Mouse (Mus musculus): ENCODE data around the gene Cdc73. TPM values are rescaled to one million over a fixed set of nuclear protein-coding genes. Genes with fewer than 3 reads are reported as not detected.
"Not testable (repeated sequence)": the region's sequence is repeated elsewhere in the genome, so short reads cannot be mapped to it uniquely, and the experiment has no call there.

Cdc73 gene
- polyA plus RNA-seq, 1 experiment from 2014 or later, result 27.3 TPM

- Histone ChIP-seq H3K36me3 (replicated peaks; ENCODE audit: control insufficient read depth, insufficient read depth, low read depth, low read length) (no peaks in the 10 kb centered on the region), H3K27ac (replicated peaks; ENCODE audit: low read depth, low read length) (no peak overlapping the region), H3K27me3 (ENCODE audit: control insufficient read depth, insufficient read depth, low read length) (no peaks in the 10 kb centered on the region), H3K9me3 (replicated peaks; ENCODE audit: control insufficient read depth, low read length) (no peaks in the 10 kb centered on the region), H3K4me3 (ENCODE audit: low read depth, low read length) (no peak overlapping the region), H3K9ac (replicated peaks; ENCODE audit: low read length) (no peak overlapping the region), H3K4me1 (ENCODE audit: control insufficient read depth, insufficient read depth, low read length) (no peaks in the 10 kb centered on the region), H3K4me2 (ENCODE audit: low read depth, low read length) (no peak overlapping the region)
- DNase-seq (ENCODE audit: low spot score) (no peak), ATAC-seq (replicated peaks; ENCODE audit: insufficient number of reproducible peaks, low FRiP score, low TSS enrichment, low read depth) (no peak)
- WGBS, result 77% methylated on average over 6 of the region's 6 CpGs
These were observed 5.7 kb upstream of the Cdc73 start for GRCm38 (mm10) chr1:143708361-143708760.

GRCm38 (mm10) chr1:143707006-143707405, 4.3 kb upstream of the Cdc73 start:
- H3K27me3 ChIP-seq (ENCODE audit: control insufficient read depth, insufficient read depth, low read length), result no peaks in the 10 kb centered on the region
- DNase-seq (ENCODE audit: low spot score), result no peak
- no peak overlapping the region for H3K27ac ChIP-seq (replicated peaks; ENCODE audit: low read depth, low read length)
- H3K36me3 ChIP-seq (replicated peaks; ENCODE audit: control insufficient read depth, insufficient read depth, low read depth, low read length), result no peaks in the 10 kb centered on the region
- H3K4me1 ChIP-seq (ENCODE audit: control insufficient read depth, insufficient read depth, low read length), result no peaks in the 10 kb centered on the region
- H3K4me2 ChIP-seq (ENCODE audit: low read depth, low read length), result no peak overlapping the region
- 80% methylated on average over 4 of the region's 4 CpGs for WGBS
- no peaks in the 10 kb centered on the region for H3K9me3 ChIP-seq (replicated peaks; ENCODE audit: control insufficient read depth, low read length)
- H3K4me3 ChIP-seq (ENCODE audit: low read depth, low read length), result no peak overlapping the region
- no peak overlapping the region for H3K9ac ChIP-seq (replicated peaks; ENCODE audit: low read length)
- no peak for ATAC-seq (replicated peaks; ENCODE audit: insufficient number of reproducible peaks, low FRiP score, low TSS enrichment, low read depth)

- under 1% methylated on average over 31 of the region's 48 CpGs for WGBS
- ATAC-seq (replicated peaks; ENCODE audit: insufficient number of reproducible peaks, low FRiP score, low TSS enrichment, low read depth), result peak; percentile 81
- no peaks in the 10 kb centered on the region for H3K27me3 ChIP-seq (ENCODE audit: control insufficient read depth, insufficient read depth, low read length)
These were observed 452 bp downstream of the Cdc73 start for GRCm38 (mm10) chr1:143702141-143702740.

GRCm38 (mm10) chr1:143701736-143702135, 957 bp downstream of the Cdc73 start:
- DNase-seq (ENCODE audit: low spot score) (no peak), ATAC-seq (replicated peaks; ENCODE audit: insufficient number of reproducible peaks, low FRiP score, low TSS enrichment, low read depth) (no peak)
- Histone ChIP-seq H3K4me2 (ENCODE audit: low read depth, low read length) (peak overlapping the region; percentile 57), H3K27ac (replicated peaks; ENCODE audit: low read depth, low read length) (no peak overlapping the region; the same call in 1 of the 2 replicates), H3K4me1 (ENCODE audit: control insufficient read depth, insufficient read depth, low read length) (no peaks in the 10 kb centered on the region), H3K9me3 (replicated peaks; ENCODE audit: control insufficient read depth, low read length) (no peaks in the 10 kb centered on the region), H3K4me3 (ENCODE audit: low read depth, low read length) (peak overlapping the region; percentile 73), H3K27me3 (ENCODE audit: control insufficient read depth, insufficient read depth, low read length) (no peaks in the 10 kb centered on the region), H3K9ac (replicated peaks; ENCODE audit: low read length) (peak overlapping the region; percentile 92), H3K36me3 (replicated peaks; ENCODE audit: control insufficient read depth, insufficient read depth, low read depth, low read length) (no peaks in the 10 kb centered on the region; the same call in 1 of the 2 replicates)
- 0% methylated on average over 13 of the region's 13 CpGs for WGBS

More at GRCm38 (mm10) chr1:143702141-143702740, 452 bp downstream of the Cdc73 start:
- H3K4me3 ChIP-seq (ENCODE audit: low read depth, low read length), result peak overlapping the region; percentile 73
- H3K36me3 ChIP-seq (replicated peaks; ENCODE audit: control insufficient read depth, insufficient read depth, low read depth, low read length), result no peaks in the 10 kb centered on the region; the same call in 1 of the 2 replicates
- H3K9me3 ChIP-seq (replicated peaks; ENCODE audit: control insufficient read depth, low read length), result no peaks in the 10 kb centered on the region
- peak overlapping the region; percentile 92 for H3K9ac ChIP-seq (replicated peaks; ENCODE audit: low read length)
- H3K4me2 ChIP-seq (ENCODE audit: low read depth, low read length), result peak overlapping the region; percentile 57
- peak; percentile 42 for DNase-seq (ENCODE audit: low spot score)
- no peaks in the 10 kb centered on the region for H3K4me1 ChIP-seq (ENCODE audit: control insufficient read depth, insufficient read depth, low read length)
- peak overlapping the region; percentile 87 for H3K27ac ChIP-seq (replicated peaks; ENCODE audit: low read depth, low read length)

GRCm38 (mm10) chr1:143684849-143685248, 17.8 kb downstream of the Cdc73 start:
- 88% methylated on average over 3 of the region's 3 CpGs for WGBS
- Histone ChIP-seq H3K9me3 (replicated peaks; ENCODE audit: control insufficient read depth, low read length) (no peaks in the 10 kb centered on the region), H3K27me3 (ENCODE audit: control insufficient read depth, insufficient read depth, low read length) (no peaks in the 10 kb centered on the region), H3K9ac (replicated peaks; ENCODE audit: low read length) (no peak overlapping the region), H3K4me2 (ENCODE audit: low read depth, low read length) (no peak overlapping the region), H3K36me3 (replicated peaks; ENCODE audit: control insufficient read depth, insufficient read depth, low read depth, low read length) (peaks cover 5% of the 10 kb centered on the region), H3K27ac (replicated peaks; ENCODE audit: low read depth, low read length) (no peak overlapping the region), H3K4me1 (ENCODE audit: control insufficient read depth, insufficient read depth, low read length) (no peaks in the 10 kb centered on the region), H3K4me3 (ENCODE audit: low read depth, low read length) (no peak overlapping the region)
- ATAC-seq (replicated peaks; ENCODE audit: insufficient number of reproducible peaks, low FRiP score, low TSS enrichment, low read depth) (no peak), DNase-seq (ENCODE audit: low spot score) (no peak)

GRCm38 (mm10) chr1:143681108-143681507, 21.6 kb downstream of the Cdc73 start:
- Histone ChIP-seq H3K9me3 (replicated peaks; ENCODE audit: control insufficient read depth, low read length) (no peaks in the 10 kb centered on the region), H3K36me3 (replicated peaks; ENCODE audit: control insufficient read depth, insufficient read depth, low read depth, low read length) (peaks cover 2% of the 10 kb centered on the region), H3K4me2 (ENCODE audit: low read depth, low read length) (no peak overlapping the region), H3K27me3 (ENCODE audit: control insufficient read depth, insufficient read depth, low read length) (no peaks in the 10 kb centered on the region), H3K4me3 (ENCODE audit: low read depth, low read length) (no peak overlapping the region), H3K4me1 (ENCODE audit: control insufficient read depth, insufficient read depth, low read length) (no peaks in the 10 kb centered on the region), H3K27ac (replicated peaks; ENCODE audit: low read depth, low read length) (no peak overlapping the region), H3K9ac (replicated peaks; ENCODE audit: low read length) (no peak overlapping the region)
- DNase-seq (ENCODE audit: low spot score) (no peak), ATAC-seq (replicated peaks; ENCODE audit: insufficient number of reproducible peaks, low FRiP score, low TSS enrichment, low read depth) (no peak)
- 97% methylated on average over 5 of the region's 5 CpGs for WGBS

GRCm38 (mm10) chr1:143675734-143676361, 26.8 kb downstream of the Cdc73 start:
- no peak overlapping the region for H3K4me3 ChIP-seq (ENCODE audit: low read depth, low read length)
- no peaks in the 10 kb centered on the region for H3K9me3 ChIP-seq (replicated peaks; ENCODE audit: control insufficient read depth, low read length)
- H3K9ac ChIP-seq (replicated peaks; ENCODE audit: low read length), result no peak overlapping the region
- H3K36me3 ChIP-seq (replicated peaks; ENCODE audit: control insufficient read depth, insufficient read depth, low read depth, low read length), result no peaks in the 10 kb centered on the region; the same call in 1 of the 2 replicates
- no peaks in the 10 kb centered on the region for H3K27me3 ChIP-seq (ENCODE audit: control insufficient read depth, insufficient read depth, low read length)
- ATAC-seq (replicated peaks; ENCODE audit: insufficient number of reproducible peaks, low FRiP score, low TSS enrichment, low read depth) (no peak), DNase-seq (ENCODE audit: low spot score) (peak; percentile 6)
- 94% methylated on average over 4 of the region's 4 CpGs for WGBS
- H3K4me2 ChIP-seq (ENCODE audit: low read depth, low read length), result no peak overlapping the region
- no peak overlapping the region for H3K27ac ChIP-seq (replicated peaks; ENCODE audit: low read depth, low read length)
- no peaks in the 10 kb centered on the region for H3K4me1 ChIP-seq (ENCODE audit: control insufficient read depth, insufficient read depth, low read length)

GRCm38 (mm10) chr1:143664786-143665185, 37.9 kb downstream of the Cdc73 start:
- H3K9me3 ChIP-seq (replicated peaks; ENCODE audit: control insufficient read depth, low read length); H3K4me3 ChIP-seq (ENCODE audit: low read depth, low read length); H3K36me3 ChIP-seq (replicated peaks; ENCODE audit: control insufficient read depth, insufficient read depth, low read depth, low read length); DNase-seq (ENCODE audit: low spot score); ATAC-seq (replicated peaks; ENCODE audit: insufficient number of reproducible peaks, low FRiP score, low TSS enrichment, low read depth); H3K4me1 ChIP-seq (ENCODE audit: control insufficient read depth, insufficient read depth, low read length); H3K27ac ChIP-seq (replicated peaks; ENCODE audit: low read depth, low read length); H3K27me3 ChIP-seq (ENCODE audit: control insufficient read depth, insufficient read depth, low read length); H3K4me2 ChIP-seq (ENCODE audit: low read depth, low read length); H3K9ac ChIP-seq (replicated peaks; ENCODE audit: low read length): not testable (repeated sequence)
- 88% methylated on average over 4 of the region's 4 CpGs for WGBS
